Mouse (Mus musculus) brain, embryonic 18.5 days (tissue): ENCODE measurements at regions not wholly inside any gene's neighbourhood (a gene's known extent, or its start where the extent isn't known, plus 50 kb on each side); places are given as distances from the start of the nearest gene placed in this dataset.
A peak's percentile ranks its signal among the peaks of the same experiment; 100 is the strongest.

Experiments
- DNase-seq: peaks from one replicate; pipeline ENCODE4 v3.0.0-alpha.2; 2012; ENCODE audit warnings: low read depth, low spot score

- no peak for DNase-seq
Observed at GRCm38 (mm10) chr2:172776485-172776884, 163.6 kb downstream of the Bmp7 start.

GRCm38 (mm10) chr2:172777774-172778173 is 162.3 kb downstream of the Bmp7 start:
- no peak for DNase-seq

GRCm38 (mm10) chr2:172779096-172779495 is 161.0 kb downstream of the Bmp7 start:
- DNase-seq, result no peak

GRCm38 (mm10) chr2:172782686-172783085 is 157.4 kb downstream of the Bmp7 start:
- DNase-seq, result no peak

DNA sequence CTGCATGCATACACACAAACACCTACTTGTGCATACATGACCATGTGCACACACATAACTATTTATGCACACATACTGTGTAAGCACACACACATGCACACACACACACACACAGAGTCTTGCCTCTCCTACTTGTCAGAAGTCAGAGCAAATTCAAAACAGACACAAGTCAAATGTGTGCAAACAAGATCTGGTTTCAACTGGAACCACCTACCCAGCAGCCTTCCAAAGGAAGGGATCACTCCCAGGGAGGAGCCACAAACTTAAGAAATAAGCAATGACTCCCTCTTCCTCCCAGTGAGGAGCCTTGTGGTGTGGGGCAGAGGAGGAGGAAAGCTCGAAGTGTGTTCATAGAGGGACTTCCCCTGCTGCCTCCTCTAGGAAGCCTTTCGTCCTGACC is 153.8 kb downstream of the Bmp7 start:
- DNase-seq, result no peak

GRCm38 (mm10) chr2:172787203-172787944 is 152.7 kb downstream of the Bmp7 start:
- DNase-seq, result no peak

- DNase-seq, result no peak
Observed at GRCm38 (mm10) chr2:172789260-172789659, 150.9 kb downstream of the Bmp7 start.

GRCm38 (mm10) chr2:172792555-172792954 is 147.6 kb downstream of the Bmp7 start:
- DNase-seq, result peak; percentile 14

DNA sequence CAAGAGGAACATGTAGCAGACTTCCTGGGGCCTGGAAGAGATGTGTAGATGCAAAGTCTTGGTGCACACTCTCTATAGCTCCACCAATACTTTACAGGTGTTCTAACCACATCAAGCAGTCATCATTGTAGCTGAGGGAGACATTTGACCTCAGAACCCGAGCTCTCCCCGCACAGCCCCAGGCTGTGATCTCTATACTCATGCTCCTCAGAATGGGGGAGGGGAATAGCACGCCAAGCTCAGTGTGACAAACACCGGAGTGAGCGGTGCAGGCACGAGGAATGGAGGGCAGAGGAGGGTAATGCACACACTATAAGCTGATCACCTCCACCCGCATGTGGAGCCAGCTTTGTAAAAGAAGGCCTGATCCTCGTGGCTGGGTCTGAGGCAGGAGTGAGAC is 146.1 kb downstream of the Bmp7 start:
- no peak for DNase-seq

DNA sequence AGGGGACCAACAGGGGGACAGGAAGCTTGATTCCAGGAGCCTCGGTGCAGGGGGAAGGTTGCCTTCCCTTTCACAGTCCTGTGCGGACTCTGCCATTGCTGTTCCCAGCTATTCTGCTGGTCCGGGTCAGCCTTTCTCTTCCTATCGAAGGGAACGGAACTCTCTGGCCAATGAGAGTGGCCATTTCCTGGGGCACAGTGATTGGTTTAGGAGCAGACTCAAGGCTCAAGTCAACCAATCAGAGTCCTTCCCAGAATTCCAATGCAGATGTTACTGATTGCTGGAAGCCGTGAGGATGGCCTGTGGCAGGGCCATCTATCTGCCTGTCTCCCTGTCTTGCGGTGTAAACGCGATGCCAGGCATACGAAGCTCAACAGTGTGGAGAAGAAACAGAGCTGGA is 145.3 kb downstream of the Bmp7 start:
- no peak for DNase-seq

- DNase-seq, result no peak
Observed at GRCm38 (mm10) chr2:172796104-172796503, 144.0 kb downstream of the Bmp7 start.

- DNase-seq, result no peak
Observed at GRCm38 (mm10) chr2:172796955-172797354, 143.2 kb downstream of the Bmp7 start.

- DNase-seq, result no peak
Observed at GRCm38 (mm10) chr2:172799951-172800350, 140.2 kb downstream of the Bmp7 start.

- no peak for DNase-seq
Observed at GRCm38 (mm10) chr2:172800801-172801200, 139.3 kb downstream of the Bmp7 start.

GRCm38 (mm10) chr2:172801804-172802203 is 138.3 kb downstream of the Bmp7 start:
- DNase-seq, result no peak

DNA sequence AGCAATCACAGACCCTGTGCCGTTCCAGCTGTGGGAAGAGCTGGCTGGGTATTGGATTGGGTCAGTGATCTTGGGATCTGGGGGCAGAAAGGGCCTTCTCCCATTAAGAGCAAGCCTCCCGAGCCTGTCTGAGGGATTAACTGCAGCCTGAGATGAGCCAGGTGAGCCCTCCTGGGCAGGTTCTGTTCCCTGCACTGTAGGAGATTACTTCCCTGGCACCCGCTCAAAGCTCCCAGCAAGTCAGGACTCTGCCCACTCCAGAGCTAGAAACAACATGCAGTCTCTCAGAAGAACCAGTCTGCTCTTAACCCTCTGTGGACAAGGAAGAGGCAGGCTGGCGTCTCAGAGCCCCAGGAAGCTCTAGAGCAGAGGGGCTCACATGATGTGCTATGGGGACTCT is 132.7 kb downstream of the Bmp7 start:
- DNase-seq, result no peak

- no peak for DNase-seq
Observed at GRCm38 (mm10) chr2:172809306-172809705, 130.8 kb downstream of the Bmp7 start.

- no peak for DNase-seq
Observed at GRCm38 (mm10) chr2:172813319-172813718, 126.8 kb downstream of the Bmp7 start.

- DNase-seq, result no peak
Observed at GRCm38 (mm10) chr2:172813906-172814305, 126.2 kb downstream of the Bmp7 start.

DNA sequence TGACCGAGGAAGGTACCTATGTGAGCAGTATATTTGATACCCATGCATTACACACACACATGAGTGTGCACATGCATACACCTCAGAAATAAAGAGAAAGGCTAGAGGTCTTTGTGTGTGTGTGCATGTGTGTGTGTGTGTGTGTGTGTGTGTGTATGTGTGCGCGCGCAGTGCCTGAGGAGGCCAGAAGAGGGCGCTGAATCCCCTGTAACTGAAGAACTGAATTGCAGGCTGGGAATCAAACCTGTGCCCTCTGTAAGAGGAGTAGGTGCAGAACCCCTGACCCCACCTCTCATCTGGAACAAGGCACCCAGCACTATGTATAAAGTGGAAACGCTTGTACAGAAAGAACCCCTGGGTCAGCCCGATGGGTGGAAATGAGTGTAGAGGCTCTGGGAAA is 125.0 kb downstream of the Bmp7 start:
- DNase-seq, result no peak

DNA sequence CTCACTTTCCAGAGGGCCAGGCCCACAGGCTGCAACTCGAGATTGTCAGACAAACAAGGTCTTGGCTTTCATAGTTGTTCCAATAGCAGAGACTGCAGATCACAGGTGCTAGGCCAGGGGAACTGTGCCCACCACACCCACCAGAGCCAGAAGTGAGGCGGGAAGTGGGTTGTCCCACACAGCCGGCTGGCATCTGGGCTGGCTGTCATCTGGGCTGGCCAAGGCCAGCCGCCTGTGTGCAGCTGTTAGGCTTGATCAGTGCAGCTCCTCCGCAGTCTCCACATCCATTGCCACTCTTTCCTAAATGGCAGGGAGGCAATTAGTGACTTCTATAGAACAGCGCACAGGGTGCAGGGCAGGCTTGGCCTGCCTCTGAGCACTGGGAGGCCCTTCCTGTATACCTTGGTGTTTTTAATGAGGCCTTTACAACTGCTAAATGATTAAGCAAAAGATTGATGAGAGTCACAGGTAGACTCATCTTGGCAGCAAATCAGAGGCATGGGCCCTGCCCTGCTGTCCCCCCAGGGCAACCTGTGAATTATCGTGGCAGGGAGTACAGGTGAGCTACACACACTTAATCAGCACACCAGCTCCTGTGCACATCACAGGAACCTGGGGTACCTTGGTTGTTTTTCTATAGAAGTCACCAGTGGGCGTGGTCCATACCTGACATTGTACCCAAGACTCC is 122.9 kb downstream of the Bmp7 start:
- DNase-seq, result no peak
